Mouse (Mus musculus) lung, adult 2 months (tissue): Measurements from ENCODE around the gene Pde4d.

Experiments
- CTCF ChIP-seq: fragments of 200-500 bp; IDR thresholded peaks from 2 replicates; pipeline ENCODE4 v1.5.1; 2011; ENCODE audit warnings: mild to moderate bottlenecking, low read length, control low read depth; ENCODE audit not compliant: insufficient read depth
- POLR2A ChIP-seq: fragments of 200-500 bp; IDR thresholded peaks from 2 replicates; pipeline ENCODE4 v1.6.1; 2011; ENCODE audit warnings: low read depth, mild to moderate bottlenecking, control low read depth, low read length, borderline replicate concordance; ENCODE audit errors: extremely low read depth

DNA sequence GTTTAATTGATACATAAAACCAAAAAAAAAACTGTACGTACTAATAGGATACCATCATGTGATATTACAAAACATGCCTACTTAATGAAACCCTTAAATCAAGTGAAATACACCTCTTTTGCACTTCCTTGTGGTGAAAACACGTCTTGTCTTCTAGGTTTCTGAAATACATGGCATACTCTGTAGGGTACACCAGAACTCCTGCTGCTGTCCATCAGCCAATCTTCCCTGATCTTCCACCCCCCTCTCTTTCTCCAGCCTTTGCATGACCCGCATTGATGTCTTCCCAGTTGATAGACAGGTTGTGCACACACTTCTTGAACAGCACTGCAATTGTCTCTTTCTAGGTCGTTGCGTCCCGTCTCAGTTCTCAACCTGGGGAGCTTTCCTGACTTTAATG lies 1470.5 kb downstream of the Pde4d start:
- TF ChIP-seq CTCF = no peak
- no peak for TF ChIP-seq POLR2A
